Mouse (Mus musculus) liver, embryonic 12.5 days (tissue): ENCODE measurements at regions not wholly inside any gene's neighbourhood (a gene's known extent, or its start where the extent isn't known, plus 50 kb on each side); places are given as distances from the start of the nearest gene placed in this dataset.

Experiments
- ATAC-seq: fragments of 200-750 bp; cut with Nextera tagmentation; 2 replicates; pipeline ENCODE4 v1.8.0; 2017; ENCODE audit warnings: moderate number of reproducible peaks, mild to moderate bottlenecking, moderate library complexity
- H3K27ac ChIP-seq: fragments of 300-500 bp; sonication (generic); 2 replicates; pipeline ENCODE4 v1.5.1; 2016; ENCODE audit warnings: mild to moderate bottlenecking
- H3K27me3 ChIP-seq: fragments of 300-500 bp; sonication (generic); replicated peaks from 2 replicates; pipeline ENCODE4 v1.6.1; 2016; ENCODE audit warnings: mild to moderate bottlenecking, moderate library complexity
- H3K36me3 ChIP-seq: fragments of 300-500 bp; sonication (generic); 2 replicates; pipeline ENCODE4 v1.6.1; 2016; ENCODE audit warnings: mild to moderate bottlenecking, moderate library complexity
- H3K4me1 ChIP-seq: fragments of 300-500 bp; sonication (generic); 2 replicates; pipeline ENCODE4 v1.6.1; 2016
- H3K4me2 ChIP-seq: fragments of 300-500 bp; sonication (generic); 2 replicates; pipeline ENCODE4 v1.6.1; 2016; ENCODE audit warnings: mild to moderate bottlenecking, moderate library complexity
- H3K4me3 ChIP-seq: fragments of 300-500 bp; sonication (generic); 2 replicates; pipeline ENCODE4 v1.5.1; 2016; ENCODE audit warnings: mild to moderate bottlenecking, moderate library complexity
- H3K9ac ChIP-seq: fragments of 300-500 bp; sonication (generic); 2 replicates; pipeline ENCODE4 v1.6.1; 2016; ENCODE audit warnings: mild to moderate bottlenecking, moderate library complexity
- H3K9me3 ChIP-seq: fragments of 300-500 bp; sonication (generic); replicated peaks from 2 replicates; pipeline ENCODE4 v1.6.1; 2016; ENCODE audit warnings: mild to moderate bottlenecking, moderate library complexity
- WGBS: fragments of 180-500 bp; shearing (Covaris S2); methylation state at CpG from one replicate; pipeline ENCODE4 v1.1.7; 2016; ENCODE audit not compliant: insufficient replicate concordance; 5-methylcytosine and 5-hydroxymethylcytosine counted together

- no peak for ATAC-seq
- Histone ChIP-seq H3K27ac (no peak overlapping the region), H3K4me1 (no peaks in the 10 kb centered on the region), H3K36me3 (no peaks in the 10 kb centered on the region), H3K9ac (no peak overlapping the region), H3K9me3 (no peaks in the 10 kb centered on the region), H3K4me3 (no peak overlapping the region), H3K4me2 (no peak overlapping the region), H3K27me3 (no peaks in the 10 kb centered on the region)
- WGBS = 19% methylated on average over 2 of the region's 2 CpGs
Measured at GRCm38 (mm10) chr6:53130717-53131330, 62.4 kb upstream of the Jazf1 start.

- no peak overlapping the region for H3K4me2 ChIP-seq
- ATAC-seq = no peak
- H3K36me3 ChIP-seq = no peaks in the 10 kb centered on the region
- H3K4me3 ChIP-seq = no peak overlapping the region
- H3K27me3 ChIP-seq = no peaks in the 10 kb centered on the region
- H3K27ac ChIP-seq = no peak overlapping the region
- H3K9me3 ChIP-seq = no peaks in the 10 kb centered on the region
- 59% methylated on average over 5 of the region's 5 CpGs for WGBS
- H3K4me1 ChIP-seq = no peaks in the 10 kb centered on the region
- no peak overlapping the region for H3K9ac ChIP-seq
Measured at GRCm38 (mm10) chr6:53126776-53127175, 58.3 kb upstream of the Jazf1 start.

GRCm38 (mm10) chr6:53124800-53125450, 56.5 kb upstream of the Jazf1 start:
- no peaks in the 10 kb centered on the region for H3K36me3 ChIP-seq

DNA sequence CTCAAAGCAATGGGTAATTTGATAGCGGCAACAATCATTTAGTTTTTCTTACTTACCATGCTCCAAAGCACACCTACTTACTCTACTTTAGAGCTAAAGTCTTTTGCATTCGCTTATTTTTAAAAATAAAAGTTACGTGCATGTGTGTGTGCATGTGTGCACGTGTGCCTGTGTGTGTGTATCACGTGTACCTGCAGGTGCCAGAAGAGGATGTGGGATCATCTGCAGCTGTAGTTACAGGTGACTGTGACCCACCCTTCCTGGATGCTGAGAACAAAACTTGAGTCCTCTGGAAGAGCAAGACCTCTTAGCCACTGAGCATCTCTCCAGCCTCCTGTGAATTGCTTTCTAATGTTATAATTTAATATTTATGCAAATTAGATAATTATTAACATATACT, 52.0 kb upstream of the Jazf1 start:
- Histone ChIP-seq H3K36me3 (no peaks in the 10 kb centered on the region), H3K9ac (no peak overlapping the region), H3K9me3 (no peaks in the 10 kb centered on the region), H3K27ac (no peak overlapping the region), H3K4me3 (no peak overlapping the region), H3K4me2 (no peak overlapping the region), H3K4me1 (peaks cover 14% of the 10 kb centered on the region), H3K27me3 (no peaks in the 10 kb centered on the region)
- no peak for ATAC-seq
- 68% methylated on average over 5 of the region's 5 CpGs for WGBS

More at GRCm38 (mm10) chr6:53124800-53125450, 56.5 kb upstream of the Jazf1 start:
- Histone ChIP-seq H3K4me2 (no peak overlapping the region), H3K9me3 (no peaks in the 10 kb centered on the region), H3K4me1 (no peaks in the 10 kb centered on the region), H3K27ac (peak overlapping the region; percentile 38; the same call in 1 of the 2 replicates), H3K9ac (no peak overlapping the region), H3K27me3 (no peaks in the 10 kb centered on the region), H3K4me3 (no peak overlapping the region)
- 41% methylated on average over 17 of the region's 17 CpGs for WGBS
- ATAC-seq = peak; percentile 60; the same call in 1 of the 2 replicates
